26 mouse cellular contexts compared by ENCODE assay signal in genomic region chr14:23989696-23990095, GRCm38 (mm10). TPM values are rescaled to one million over a fixed set of nuclear protein-coding genes. Genes with fewer than 3 reads are reported as not detected.
DNase-seq lines count a peak whose midpoint lies in the region; ATAC-seq lines count a peak whose summit lies in the region.
"Had no signal": no experiment of that assay in that cellular context is flagged by ENCODE, and none has a peak within 500 bp of the region (broad histone marks: within the 10 kb centered on the region; RNA-seq: fewer than 3 reads in every experiment).

No protein-coding gene starts in this region.

- H3K4me1 ChIP-seq in kidney, embryonic 14.5 days (ENCODE audit: control insufficient read depth, insufficient read depth, low read length), result no peaks in the 10 kb centered on the region
- H3K4me1 ChIP-seq in midbrain, embryonic 16.5 days (ENCODE audit: control insufficient read depth, insufficient read depth, low read length), result peaks cover 3% of the 10 kb centered on the region; the same call in 1 of the 2 replicates
- H3K4me1 ChIP-seq in midbrain, embryonic 10.5 days, result no peaks in the 10 kb centered on the region
- H3K4me1 ChIP-seq: limb, embryonic 13.5 days; midbrain, embryonic 12.5 days had no signal

- 58% methylated on average over 11 of the region's 11 CpGs for WGBS in kidney, embryonic 14.5 days
- 79% methylated on average over 11 of the region's 11 CpGs for WGBS in midbrain, embryonic 16.5 days
- 82% methylated on average over 11 of the region's 11 CpGs for WGBS in midbrain, embryonic 10.5 days

- H3K27me3 ChIP-seq in kidney, embryonic 14.5 days (ENCODE audit: control insufficient read depth, insufficient read depth, low read length), result no peaks in the 10 kb centered on the region
- H3K27me3 ChIP-seq in midbrain, embryonic 16.5 days (ENCODE audit: control insufficient read depth, insufficient read depth, low read depth, low read length), result no peaks in the 10 kb centered on the region
- H3K27me3 ChIP-seq in midbrain, embryonic 10.5 days (ENCODE audit: low read depth, poor library complexity, severe bottlenecking), result no peaks in the 10 kb centered on the region
- H3K27me3 ChIP-seq: limb, embryonic 13.5 days; midbrain, embryonic 12.5 days; neural tube, embryonic 13.5 days had no signal

- H3K9ac ChIP-seq in kidney, embryonic 14.5 days (ENCODE audit: low read depth, low read length), result no peak overlapping the region
- H3K9ac ChIP-seq in midbrain, embryonic 16.5 days (ENCODE audit: low read depth, low read length), result no peak overlapping the region
- H3K9ac ChIP-seq: hindbrain, embryonic 14.5 days; limb, embryonic 13.5 days; liver, postnatal 0 days; midbrain, embryonic 12.5 days; neural tube, embryonic 13.5 days had no signal

- no peak overlapping the region for H3K4me2 ChIP-seq in kidney, embryonic 14.5 days (replicated peaks; ENCODE audit: low read depth, low read length)
- no peak overlapping the region for H3K4me2 ChIP-seq in midbrain, embryonic 16.5 days (ENCODE audit: low read length)
- H3K4me2 ChIP-seq: heart, embryonic 11.5 days; hindbrain, embryonic 14.5 days; limb, embryonic 13.5 days; liver, embryonic 11.5 days; midbrain, embryonic 12.5 days; neural tube, embryonic 13.5 days had no signal

- no peak for ATAC-seq in kidney, embryonic 14.5 days (ENCODE audit: low FRiP score, low TSS enrichment)
- no peak for ATAC-seq in midbrain, embryonic 16.5 days
- ATAC-seq: forebrain, embryonic 14.5 days; inflammation-experienced regulatory T-cells, adult 6 months; liver, postnatal 0 days had no signal

- H3K36me3 ChIP-seq in kidney, embryonic 14.5 days (ENCODE audit: control insufficient read depth, insufficient read depth, low read length), result no peaks in the 10 kb centered on the region
- H3K36me3 ChIP-seq in midbrain, embryonic 16.5 days (ENCODE audit: control insufficient read depth, insufficient read depth, low read length), result no peaks in the 10 kb centered on the region
- H3K36me3 ChIP-seq in midbrain, embryonic 10.5 days, result no peaks in the 10 kb centered on the region
- H3K36me3 ChIP-seq: limb, embryonic 13.5 days; midbrain, embryonic 12.5 days; neural tube, embryonic 13.5 days had no signal

- H3K27ac ChIP-seq in kidney, embryonic 14.5 days (ENCODE audit: low read depth, low read length), result no peak overlapping the region
- 0 out of 2 replicates have a peak overlapping the region, but pooled peaks have one; percentile 36 for H3K27ac ChIP-seq in midbrain, embryonic 16.5 days (ENCODE audit: low read length)
- H3K27ac ChIP-seq in midbrain, embryonic 10.5 days (replicated peaks), result no peak overlapping the region
- H3K27ac ChIP-seq: limb, embryonic 13.5 days; midbrain, embryonic 12.5 days had no signal

- H3K9me3 ChIP-seq in kidney, embryonic 14.5 days (ENCODE audit: control insufficient read depth, low read length), result no peaks in the 10 kb centered on the region
- no peaks in the 10 kb centered on the region for H3K9me3 ChIP-seq in midbrain, embryonic 16.5 days (replicated peaks; ENCODE audit: control insufficient read depth, low read length, poor library complexity, severe bottlenecking)
- H3K9me3 ChIP-seq in midbrain, embryonic 10.5 days (replicated peaks), result no peaks in the 10 kb centered on the region
- H3K9me3 ChIP-seq: limb, embryonic 13.5 days; midbrain, embryonic 12.5 days; neural tube, embryonic 13.5 days had no signal

- peak; percentile 47 for DNase-seq in kidney, adult 18-20 months
- DNase-seq in midbrain, embryonic 10.5 days (ENCODE audit: low spot score), result no peak
- DNase-seq in kidney, postnatal 36 days, result peak; percentile 48 to 62
- no peak for DNase-seq in ovary, postnatal 36 days (ENCODE audit: low spot score)
- DNase-seq: adrenal gland, postnatal 25 days; B cell, adult 2 months; cerebellum, adult 11-12 months; cerebellum, adult 9-11 months; gastrocnemius, postnatal 36 days; heart, adult 18-20 months; heart, postnatal 4 days; layer of hippocampus, adult 9-11 months; liver, postnatal 0 days; lung, postnatal 36 days; retina, postnatal 1 day; right cerebral cortex, postnatal 14 days had no signal

- no peak overlapping the region for H3K4me3 ChIP-seq in kidney, embryonic 14.5 days (ENCODE audit: low read length)
- H3K4me3 ChIP-seq in midbrain, embryonic 16.5 days (ENCODE audit: low read depth, low read length), result no peak overlapping the region
- H3K4me3 ChIP-seq in midbrain, embryonic 10.5 days, result no peak overlapping the region
- H3K4me3 ChIP-seq: limb, embryonic 13.5 days; midbrain, embryonic 12.5 days; neural tube, embryonic 13.5 days had no signal

RNA-seq across cellular contexts. Expression of gene Kcnma1, which starts 24.6 kb away (rescaled TPM):
- 0.81 and 1.5 TPM in 2 replicates for polyA plus RNA-seq in kidney, embryonic 14.5 days (2014; fragmentation: Nextera tagmentation; extraction: Ambion mirVana)
- polyA plus RNA-seq in midbrain, embryonic 16.5 days (2015; fragmentation: Nextera tagmentation; extraction: Ambion mirVana), result 18.4 and 23.9 TPM in 2 replicates
- 0.49 and 0.97 TPM in 2 replicates for polyA plus RNA-seq in midbrain, embryonic 10.5 days (2016; fragmentation: Nextera tagmentation; extraction: Ambion mirVana)
- polyA plus RNA-seq: inflammation-experienced regulatory T-cells, adult 6 months had no signal

Comparison
In these comparisons a context has a peak if more than half of its experiments do, and no peak if none do; other contexts are left out.
1. DNase-seq: peak in kidney, adult 18-20 months (single experiment) and kidney, postnatal 36 days (2 of 2); none in midbrain, embryonic 10.5 days (single experiment) and ovary, postnatal 36 days (single experiment).